Mouse (Mus musculus) retina, postnatal 1 day (tissue): ENCODE data around the gene Nop53.
"Not testable (repeated sequence)": the region's sequence is repeated elsewhere in the genome, so short reads cannot be mapped to it uniquely, and the experiment has no call there.

Experiments used
- DNase-seq: peaks from one replicate; pipeline ENCODE4 v3.0.0-alpha.2; 2012

Gene Nop53

GRCm38 (mm10) chr7:15916996-15917395 is 28.9 kb downstream of the Nop53 start:
- no peak for DNase-seq

- DNase-seq: no peak
Observed at GRCm38 (mm10) chr7:15916134-15916723, 29.6 kb downstream of the Nop53 start.

- not testable (repeated sequence) for DNase-seq
Observed at GRCm38 (mm10) chr7:15915695-15916094, 30.2 kb downstream of the Nop53 start.

- DNase-seq: no peak
Observed at GRCm38 (mm10) chr7:15914751-15915150, 31.1 kb downstream of the Nop53 start.

- peak; percentile 73 for DNase-seq
Observed at GRCm38 (mm10) chr7:15914252-15914651, 31.6 kb downstream of the Nop53 start.

GRCm38 (mm10) chr7:15912183-15912582 is 33.7 kb downstream of the Nop53 start:
- peak; percentile 97 for DNase-seq

- no peak for DNase-seq
Observed at GRCm38 (mm10) chr7:15910521-15910920, 35.4 kb downstream of the Nop53 start.

- DNase-seq: peak; percentile 70
Observed at GRCm38 (mm10) chr7:15907971-15908590, 37.8 kb downstream of the Nop53 start.

- DNase-seq: no peak
Observed at GRCm38 (mm10) chr7:15906602-15907001, 39.3 kb downstream of the Nop53 start.

GRCm38 (mm10) chr7:15905861-15906260 is 40.0 kb downstream of the Nop53 start:
- peak; percentile 90 for DNase-seq

GRCm38 (mm10) chr7:15901366-15902048 is 44.4 kb downstream of the Nop53 start:
- DNase-seq: no peak

GRCm38 (mm10) chr7:15894251-15894650 is 51.6 kb downstream of the Nop53 start:
- DNase-seq: no peak
